Mouse (Mus musculus) kidney, postnatal 25 days (tissue): ENCODE data around the gene Gramd1c.

Experiments
- DNase-seq, 2 experiments: peaks; one replicate each; pipeline ENCODE4 v3.0.0; 2021; ENCODE audit warnings: mixed read lengths in 2 of 2

Gramd1c gene

GRCm38 (mm10) chr16:43954913-43955312, 108.2 kb downstream of the Gramd1c start:
- no peak for DNase-seq

GRCm38 (mm10) chr16:43951591-43951990, 111.6 kb downstream of the Gramd1c start:
- no peak for DNase-seq

GRCm38 (mm10) chr16:43945869-43946268, 117.3 kb downstream of the Gramd1c start:
- DNase-seq, result no peak

GRCm38 (mm10) chr16:43945351-43945750, 117.8 kb downstream of the Gramd1c start:
- DNase-seq, result no peak

GRCm38 (mm10) chr16:43940846-43941245, 122.3 kb downstream of the Gramd1c start:
- DNase-seq, result no peak

GRCm38 (mm10) chr16:43935892-43936291, 127.3 kb downstream of the Gramd1c start:
- no peak for DNase-seq

GRCm38 (mm10) chr16:43935367-43935766, 127.8 kb downstream of the Gramd1c start:
- peak in 1 of 2 experiments; percentile 36 for DNase-seq

- DNase-seq, result no peak
Measured at GRCm38 (mm10) chr16:43934856-43935255, 128.3 kb downstream of the Gramd1c start.

- no peak for DNase-seq
Measured at GRCm38 (mm10) chr16:43933041-43933440, 130.1 kb downstream of the Gramd1c start.

GRCm38 (mm10) chr16:43932319-43932718, 130.8 kb downstream of the Gramd1c start:
- DNase-seq, result no peak

GRCm38 (mm10) chr16:43931502-43931901, 131.6 kb downstream of the Gramd1c start:
- no peak for DNase-seq

GRCm38 (mm10) chr16:43930577-43930976, 132.6 kb downstream of the Gramd1c start:
- DNase-seq, result no peak
